Mouse (Mus musculus) intestine, embryonic 16.5 days (tissue): ENCODE measurements around the gene Ripk4. TPM values are rescaled to one million over a fixed set of nuclear protein-coding genes. Genes with fewer than 3 reads are reported as not detected.

Source experiments
- ATAC-seq: fragments of 200-750 bp; cut with Nextera tagmentation; 2 replicates; pipeline ENCODE4 v1.8.0; 2017; ENCODE audit warnings: moderate TSS enrichment, moderate library complexity
- H3K27ac ChIP-seq: fragments of 300-500 bp; sonication (generic); 2 replicates; pipeline ENCODE4 v1.5.1; 2014; ENCODE audit warnings: mild to moderate bottlenecking, low read length
- H3K27me3 ChIP-seq: fragments of 300-500 bp; sonication (generic); replicated peaks from 2 replicates; pipeline ENCODE4 v1.6.1; 2014; ENCODE audit warnings: low read length, control low read depth, mixed read lengths; ENCODE audit not compliant: control insufficient read depth, insufficient read depth
- H3K36me3 ChIP-seq: fragments of 300-500 bp; sonication (generic); 2 replicates; pipeline ENCODE4 v1.6.1; 2014; ENCODE audit warnings: low read length, control low read depth; ENCODE audit not compliant: control insufficient read depth, insufficient read depth
- H3K4me1 ChIP-seq: fragments of 300-500 bp; sonication (generic); 2 replicates; pipeline ENCODE4 v1.6.1; 2014; ENCODE audit warnings: low read length, control low read depth, mixed read lengths; ENCODE audit not compliant: control insufficient read depth, insufficient read depth
- H3K4me2 ChIP-seq: fragments of 300-500 bp; sonication (generic); 2 replicates; pipeline ENCODE4 v1.6.1; 2014; ENCODE audit warnings: low read depth, low read length, control low read depth
- H3K4me3 ChIP-seq: fragments of 300-500 bp; sonication (generic); 2 replicates; pipeline ENCODE4 v1.5.1; 2014; ENCODE audit warnings: mild to moderate bottlenecking, low read length
- H3K9ac ChIP-seq: fragments of 300-500 bp; sonication (generic); 2 replicates; pipeline ENCODE4 v1.6.1; 2014; ENCODE audit warnings: low read depth, low read length
- H3K9me3 ChIP-seq: fragments of 300-500 bp; sonication (generic); 2 replicates; pipeline ENCODE4 v1.6.1; 2016; ENCODE audit warnings: low read length, control low read depth; ENCODE audit not compliant: control insufficient read depth
- WGBS: fragments of 180-500 bp; shearing (Covaris S2); extraction: QIAGEN DNeasy Blood & Tissue Kit; methylation state at CpG from one replicate; pipeline ENCODE4 v1.1.7; 2014; 5-methylcytosine and 5-hydroxymethylcytosine counted together
- polyA plus RNA-seq: library from polyadenylated mRNA; unstranded; fragments of >200 nt; fragmentation: Nextera tagmentation; extraction: Ambion mirVana; gene quantifications from 2 replicates; pipeline ENCODE4 v1.2.1, GENCODE M21; 2015

Ripk4 gene
- 21.8 and 22.7 TPM in 2 replicates for polyA plus RNA-seq

GRCm38 (mm10) chr16:97763061-97763989 is at the start of gene Ripk4:
Gene Ripk4 (minus strand): TSS chr16:97763787.
- peak within 1 kb of the TSS; percentile 62 for H3K4me3 ChIP-seq
- ATAC-seq, result peak; percentile 93
- H3K27me3 ChIP-seq, result peaks cover 25% of the 10 kb centered on the region
- H3K9me3 ChIP-seq, result no peaks in the 10 kb centered on the region
- no peaks in the 10 kb centered on the region for H3K36me3 ChIP-seq
- peak within 1 kb of the TSS; percentile 71 for H3K4me2 ChIP-seq
- H3K4me1 ChIP-seq, result peaks cover 31% of the 10 kb centered on the region
- H3K9ac ChIP-seq, result peak within 1 kb of the TSS; percentile 78
- peak within 1 kb of the TSS; percentile 61 for H3K27ac ChIP-seq
- WGBS, result 1% methylated on average over 87 of the region's 88 CpGs

- Histone ChIP-seq H3K9me3 (no peaks in the 10 kb centered on the region), H3K9ac (no peak overlapping the region), H3K4me3 (no peak overlapping the region), H3K4me1 (no peaks in the 10 kb centered on the region), H3K27me3 (no peaks in the 10 kb centered on the region), H3K27ac (no peak overlapping the region), H3K36me3 (peaks cover 22% of the 10 kb centered on the region), H3K4me2 (no peak overlapping the region)
- ATAC-seq, result no peak
- 96% methylated on average over 3 of the region's 3 CpGs for WGBS
Observed at GRCm38 (mm10) chr16:97808881-97809280, 45.3 kb upstream of the Ripk4 start.

GRCm38 (mm10) chr16:97805646-97806045 is 42.1 kb upstream of the Ripk4 start:
- 91% methylated on average over 3 of the region's 3 CpGs for WGBS
- ATAC-seq, result no peak
- H3K36me3 ChIP-seq, result peaks cover 13% of the 10 kb centered on the region

GRCm38 (mm10) chr16:97804680-97805547 is 41.3 kb upstream of the Ripk4 start:
- H3K27me3 ChIP-seq, result no peaks in the 10 kb centered on the region
- WGBS, result 80% methylated on average over 7 of the region's 7 CpGs
- H3K4me3 ChIP-seq, result no peak overlapping the region
- H3K9ac ChIP-seq, result no peak overlapping the region
- no peak overlapping the region for H3K27ac ChIP-seq
- H3K9me3 ChIP-seq, result no peaks in the 10 kb centered on the region
- peaks cover 13% of the 10 kb centered on the region for H3K36me3 ChIP-seq
- peak; percentile 74 for ATAC-seq
- no peak overlapping the region for H3K4me2 ChIP-seq
- no peaks in the 10 kb centered on the region for H3K4me1 ChIP-seq

More at GRCm38 (mm10) chr16:97805646-97806045, 42.1 kb upstream of the Ripk4 start:
- no peak overlapping the region for H3K27ac ChIP-seq
- no peak overlapping the region for H3K4me3 ChIP-seq
- no peaks in the 10 kb centered on the region for H3K27me3 ChIP-seq
- no peak overlapping the region for H3K4me2 ChIP-seq
- H3K9me3 ChIP-seq, result no peaks in the 10 kb centered on the region
- H3K4me1 ChIP-seq, result no peaks in the 10 kb centered on the region
- H3K9ac ChIP-seq, result no peak overlapping the region

GRCm38 (mm10) chr16:97797950-97798869 is 34.6 kb upstream of the Ripk4 start:
- no peaks in the 10 kb centered on the region for H3K4me1 ChIP-seq
- no peak overlapping the region for H3K9ac ChIP-seq
- H3K4me2 ChIP-seq, result no peak overlapping the region
- H3K9me3 ChIP-seq, result no peaks in the 10 kb centered on the region
- ATAC-seq, result peak; percentile 78
- peaks cover 2% of the 10 kb centered on the region; the same call in 1 of the 2 replicates for H3K36me3 ChIP-seq
- no peak overlapping the region for H3K4me3 ChIP-seq
- no peak overlapping the region for H3K27ac ChIP-seq
- H3K27me3 ChIP-seq, result no peaks in the 10 kb centered on the region
- 88% methylated on average over 7 of the region's 7 CpGs for WGBS

GRCm38 (mm10) chr16:97797212-97797611 is 33.6 kb upstream of the Ripk4 start:
- WGBS, result 82% methylated on average over 3 of the region's 3 CpGs
- ATAC-seq, result no peak

GRCm38 (mm10) chr16:97794256-97794655 is 30.7 kb upstream of the Ripk4 start:
- ATAC-seq, result no peak
- 89% methylated on average over 6 of the region's 6 CpGs for WGBS
- Histone ChIP-seq H3K27me3 (no peaks in the 10 kb centered on the region), H3K9me3 (no peaks in the 10 kb centered on the region), H3K36me3 (peaks cover 2% of the 10 kb centered on the region; the same call in 1 of the 2 replicates), H3K27ac (no peak overlapping the region), H3K4me3 (no peak overlapping the region), H3K9ac (no peak overlapping the region), H3K4me2 (no peak overlapping the region), H3K4me1 (no peaks in the 10 kb centered on the region)

More at GRCm38 (mm10) chr16:97797212-97797611, 33.6 kb upstream of the Ripk4 start:
- Histone ChIP-seq H3K9me3 (no peaks in the 10 kb centered on the region), H3K9ac (no peak overlapping the region), H3K36me3 (peaks cover 2% of the 10 kb centered on the region; the same call in 1 of the 2 replicates), H3K27me3 (no peaks in the 10 kb centered on the region), H3K4me2 (no peak overlapping the region), H3K27ac (no peak overlapping the region), H3K4me3 (no peak overlapping the region), H3K4me1 (no peaks in the 10 kb centered on the region)

- H3K4me2 ChIP-seq, result no peak overlapping the region
- no peaks in the 10 kb centered on the region for H3K4me1 ChIP-seq
- H3K9me3 ChIP-seq, result no peaks in the 10 kb centered on the region
- no peak overlapping the region for H3K27ac ChIP-seq
- peak; percentile 65 for ATAC-seq
- H3K27me3 ChIP-seq, result no peaks in the 10 kb centered on the region
- H3K36me3 ChIP-seq, result no peaks in the 10 kb centered on the region
- 64% methylated on average over 5 of the region's 5 CpGs for WGBS
- no peak overlapping the region for H3K4me3 ChIP-seq
- no peak overlapping the region for H3K9ac ChIP-seq
Observed at GRCm38 (mm10) chr16:97783057-97783456, 19.5 kb upstream of the Ripk4 start.
